Mouse (Mus musculus) left cerebral cortex, postnatal 10 days (tissue): ENCODE results near the gene Robo2. TPM values are rescaled to one million over a fixed set of nuclear protein-coding genes. Genes with fewer than 3 reads are reported as not detected.
A peak's percentile ranks its signal among the peaks of the same experiment; 100 is the strongest.

ENCODE experiments used
- DNase-seq, 2 experiments: peaks; one replicate each; pipeline ENCODE4 v3.0.0; 2021 to 2022; ENCODE audit warnings: low spot score in 2 of 2, mixed read lengths in 1 of 2; ENCODE audit errors: extremely low spot score in 1 of 2
- intact Hi-C: fragments of 180-260 bp; cut with DNase I; formaldehyde crosslinking; loops from one replicate; pipeline ENCODE4 v1.15.1; 2025
- total RNA-seq, 2 experiments: library from RNA; stranded (reverse); gene quantifications; 2 replicates each; pipeline ENCODE4 v1.2.3; 2021

Robo2 gene
- total RNA-seq, 2 experiments from 2014 or later: 243 to 245 TPM

- no peak for DNase-seq
- intact Hi-C loops: no loop called here
Observed at GRCm38 (mm10) chr16:74227285-74227684, 184.3 kb downstream of the Robo2 start.

- no peak for DNase-seq
- intact Hi-C loops: no loop called here
Observed at GRCm38 (mm10) chr16:74225423-74226272, 186.0 kb downstream of the Robo2 start.

- no peak for DNase-seq
- intact Hi-C loops: no loop called here
Observed at GRCm38 (mm10) chr16:74222501-74222900, 189.1 kb downstream of the Robo2 start.

GRCm38 (mm10) chr16:74216879-74217415, 194.7 kb downstream of the Robo2 start:
- intact Hi-C loops: no loop called here
- DNase-seq: no peak

GRCm38 (mm10) chr16:74215791-74216190, 195.8 kb downstream of the Robo2 start:
- no peak for DNase-seq
- intact Hi-C loops: no loop called here

- intact Hi-C loops: no loop called here
- no peak for DNase-seq
Observed at GRCm38 (mm10) chr16:74200705-74201104, 210.9 kb downstream of the Robo2 start.

- no peak for DNase-seq
- intact Hi-C loops: no loop called here
Observed at GRCm38 (mm10) chr16:74200024-74200703, 211.5 kb downstream of the Robo2 start.

GRCm38 (mm10) chr16:74192979-74193554, 218.6 kb downstream of the Robo2 start:
- intact Hi-C loops: no loop called here
- no peak for DNase-seq

- intact Hi-C loops: no loop called here
- DNase-seq: no peak
Observed at GRCm38 (mm10) chr16:74191621-74192020, 220.0 kb downstream of the Robo2 start.

- intact Hi-C loops: no loop called here
Observed at GRCm38 (mm10) chr16:74182509-74183113, 229.0 kb downstream of the Robo2 start.

GRCm38 (mm10) chr16:74172673-74173072, 239.0 kb downstream of the Robo2 start:
- DNase-seq: no peak
- intact Hi-C loops: no loop called here

More at GRCm38 (mm10) chr16:74182509-74183113, 229.0 kb downstream of the Robo2 start:
- DNase-seq: peak in 1 of 2 experiments; percentile 20

- intact Hi-C loops: no loop called here
- DNase-seq: no peak
Observed at GRCm38 (mm10) chr16:74169642-74170041, 242.0 kb downstream of the Robo2 start.

GRCm38 (mm10) chr16:74169121-74169520, 242.5 kb downstream of the Robo2 start:
- DNase-seq: no peak
- intact Hi-C loops: no loop called here

GRCm38 (mm10) chr16:74167832-74168231, 243.8 kb downstream of the Robo2 start:
- intact Hi-C loops: no loop called here
- DNase-seq: no peak

GRCm38 (mm10) chr16:74162041-74162440, 249.6 kb downstream of the Robo2 start:
- intact Hi-C loops: no loop called here
- no peak for DNase-seq

- intact Hi-C loops: no loop called here
- no peak for DNase-seq
Observed at GRCm38 (mm10) chr16:74159189-74159588, 252.4 kb downstream of the Robo2 start.

GRCm38 (mm10) chr16:74136181-74136580, 275.4 kb downstream of the Robo2 start:
- intact Hi-C loops: no loop called here
- no peak for DNase-seq

- intact Hi-C loops: no loop called here
Observed at GRCm38 (mm10) chr16:74132833-74133232, 278.8 kb downstream of the Robo2 start.

GRCm38 (mm10) chr16:74131370-74131769, 280.3 kb downstream of the Robo2 start:
- no peak for DNase-seq
- intact Hi-C loops: no loop called here

More at GRCm38 (mm10) chr16:74132833-74133232, 278.8 kb downstream of the Robo2 start:
- DNase-seq: peak in 1 of 2 experiments; percentile 36
